Mouse (Mus musculus): ENCODE data around the gene Aldh3b2. TPM values are rescaled to one million over a fixed set of nuclear protein-coding genes. Genes with fewer than 3 reads are reported as not detected.

Gene Aldh3b2
- polyA plus RNA-seq (2015; fragmentation: Nextera tagmentation; extraction: Ambion mirVana) = 0.28 and 0.51 TPM in 2 replicates

GRCm38 (mm10) chr19:3972229-3972628 lies at the start of gene Aldh3b2:
Aldh3b2 (plus strand) TSS chr19:3972328.

GRCm38 (mm10) chr19:3929211-3929941 lies 42.8 kb upstream of the Aldh3b2 start, which contains the start of gene Aldh3b1:
Aldh3b1 (minus strand) TSS chr19:3929808.

GRCm38 (mm10) chr19:3935032-3935895 lies 36.9 kb upstream of the Aldh3b2 start, which contains the start of gene Unc93b1:
Unc93b1 (plus strand) TSS chr19:3935186.

GRCm38 (mm10) chr19:3958470-3958869 lies 13.7 kb upstream of the Aldh3b2 start, which contains the start of gene Aldh3b3:
Aldh3b3 (plus strand) TSS chr19:3958645.

GRCm38 (mm10) chr19:3986334-3986733 lies 14.2 kb downstream of the Aldh3b2 start, which contains the start of gene Acy3:
Acy3 (plus strand) TSS chr19:3986570.

GRCm38 (mm10) chr19:3992416-3992815 lies 20.3 kb downstream of the Aldh3b2 start, which contains the start of gene Tbx10:
Tbx10 (plus strand) TSS chr19:3992752.

GRCm38 (mm10) chr19:4000119-4000900 lies 28.2 kb downstream of the Aldh3b2 start, which contains the start of the genes Nudt8 and Gm49405:
Nudt8 (plus strand) TSS chr19:4000580.
Gm49405 (plus strand) TSS chr19:4000626.

GRCm38 (mm10) chr19:4003112-4003511 lies 31.0 kb downstream of the Aldh3b2 start, which contains the start of gene Doc2g:
Doc2g (plus strand) TSS chr19:4003313.

GRCm38 (mm10) chr19:4012432-4013022 lies 40.4 kb downstream of the Aldh3b2 start, which contains the start of gene Ndufv1:
Ndufv1 (minus strand) TSS chr19:4012806.

Other genes starting within 250 kb of the Aldh3b2 start
- gene Kmt5b, start 204.9 kb upstream of the Aldh3b2 start, polyA plus RNA-seq (2015; fragmentation: Nextera tagmentation; extraction: Ambion mirVana) = 15.8 and 22.3 TPM in 2 replicates
- 22.5 and 45.6 TPM in 2 replicates for gene Chka, start 120.6 kb upstream of the Aldh3b2 start, polyA plus RNA-seq (2015; fragmentation: Nextera tagmentation; extraction: Ambion mirVana)
- gene Tcirg1, start 65.2 kb upstream of the Aldh3b2 start, polyA plus RNA-seq (2015; fragmentation: Nextera tagmentation; extraction: Ambion mirVana) = 25.1 and 40.7 TPM in 2 replicates
- gene Ndufs8, start 59.6 kb upstream of the Aldh3b2 start, polyA plus RNA-seq (2015; fragmentation: Nextera tagmentation; extraction: Ambion mirVana) = 485 and 531 TPM in 2 replicates
- gene Aldh3b1, start 42.5 kb upstream of the Aldh3b2 start, polyA plus RNA-seq (2015; fragmentation: Nextera tagmentation; extraction: Ambion mirVana) = 81.3 and 172 TPM in 2 replicates
- gene Unc93b1, start 37.1 kb upstream of the Aldh3b2 start, polyA plus RNA-seq (2015; fragmentation: Nextera tagmentation; extraction: Ambion mirVana) = 35.9 and 57.3 TPM in 2 replicates
- 0.09 TPM in 1 of 2 replicates, not detected in the other for gene Aldh3b3, start 13.7 kb upstream of the Aldh3b2 start, polyA plus RNA-seq (2015; fragmentation: Nextera tagmentation; extraction: Ambion mirVana)
- gene Acy3, start 14.2 kb downstream of the Aldh3b2 start, polyA plus RNA-seq (2015; fragmentation: Nextera tagmentation; extraction: Ambion mirVana) = 19.0 and 38.9 TPM in 2 replicates
- not detected in 2 replicates for gene Tbx10, start 20.4 kb downstream of the Aldh3b2 start, polyA plus RNA-seq (2015; fragmentation: Nextera tagmentation; extraction: Ambion mirVana)
- gene Nudt8, start 28.3 kb downstream of the Aldh3b2 start, polyA plus RNA-seq (2015; fragmentation: Nextera tagmentation; extraction: Ambion mirVana) = 47.5 and 51.7 TPM in 2 replicates
- gene Gm49405, start 28.3 kb downstream of the Aldh3b2 start, polyA plus RNA-seq (2015; fragmentation: Nextera tagmentation; extraction: Ambion mirVana) = 0.63 and 1.1 TPM in 2 replicates
- gene Doc2g, start 31.0 kb downstream of the Aldh3b2 start, polyA plus RNA-seq (2015; fragmentation: Nextera tagmentation; extraction: Ambion mirVana) = 1.3 and 1.9 TPM in 2 replicates
- 157 and 202 TPM in 2 replicates for gene Ndufv1, start 40.5 kb downstream of the Aldh3b2 start, polyA plus RNA-seq (2015; fragmentation: Nextera tagmentation; extraction: Ambion mirVana)
- 407 and 489 TPM in 2 replicates for gene Gstp1, start 65.7 kb downstream of the Aldh3b2 start, polyA plus RNA-seq (2015; fragmentation: Nextera tagmentation; extraction: Ambion mirVana)
- gene Gstp2, start 73.7 kb downstream of the Aldh3b2 start, polyA plus RNA-seq (2015; fragmentation: Nextera tagmentation; extraction: Ambion mirVana) = 6.0 and 9.7 TPM in 2 replicates
- 3.0 and 3.5 TPM in 2 replicates for gene Gstp3, start 87.2 kb downstream of the Aldh3b2 start, polyA plus RNA-seq (2015; fragmentation: Nextera tagmentation; extraction: Ambion mirVana)
- not detected in 2 replicates for gene Cabp2, start 109.2 kb downstream of the Aldh3b2 start, polyA plus RNA-seq (2015; fragmentation: Nextera tagmentation; extraction: Ambion mirVana)
- gene Cdk2ap2, start 124.9 kb downstream of the Aldh3b2 start, polyA plus RNA-seq (2015; fragmentation: Nextera tagmentation; extraction: Ambion mirVana) = 66.6 and 102 TPM in 2 replicates
- gene Pitpnm1, start 127.7 kb downstream of the Aldh3b2 start, polyA plus RNA-seq (2015; fragmentation: Nextera tagmentation; extraction: Ambion mirVana) = 12.9 and 14.0 TPM in 2 replicates
- 78.0 and 102 TPM in 2 replicates for gene Aip, start 153.5 kb downstream of the Aldh3b2 start, polyA plus RNA-seq (2015; fragmentation: Nextera tagmentation; extraction: Ambion mirVana)
- gene Gpr152, start 167.5 kb downstream of the Aldh3b2 start, polyA plus RNA-seq (2015; fragmentation: Nextera tagmentation; extraction: Ambion mirVana) = not detected in 2 replicates
- gene Cabp4, start 171.7 kb downstream of the Aldh3b2 start, polyA plus RNA-seq (2015; fragmentation: Nextera tagmentation; extraction: Ambion mirVana) = 0.03 and 0.06 TPM in 2 replicates
- 169 and 210 TPM in 2 replicates for gene Coro1b, start 176.3 kb downstream of the Aldh3b2 start, polyA plus RNA-seq (2015; fragmentation: Nextera tagmentation; extraction: Ambion mirVana)
- 2.5 and 4.9 TPM in 2 replicates for gene Ptprcap, start 181.3 kb downstream of the Aldh3b2 start, polyA plus RNA-seq (2015; fragmentation: Nextera tagmentation; extraction: Ambion mirVana)
- 30.3 and 45.3 TPM in 2 replicates for gene Rps6kb2, start 191.0 kb downstream of the Aldh3b2 start, polyA plus RNA-seq (2015; fragmentation: Nextera tagmentation; extraction: Ambion mirVana)
- 3.3 and 4.0 TPM in 2 replicates for gene Carns1, start 203.2 kb downstream of the Aldh3b2 start, polyA plus RNA-seq (2015; fragmentation: Nextera tagmentation; extraction: Ambion mirVana)
- 3.2 and 4.0 TPM in 2 replicates for gene Tbc1d10c, start 219.0 kb downstream of the Aldh3b2 start, polyA plus RNA-seq (2015; fragmentation: Nextera tagmentation; extraction: Ambion mirVana)
- 713 and 730 TPM in 2 replicates for gene Ppp1ca, start 219.7 kb downstream of the Aldh3b2 start, polyA plus RNA-seq (2015; fragmentation: Nextera tagmentation; extraction: Ambion mirVana)
- 11.1 and 14.0 TPM in 2 replicates for gene Rad9a, start 229.3 kb downstream of the Aldh3b2 start, polyA plus RNA-seq (2015; fragmentation: Nextera tagmentation; extraction: Ambion mirVana)
- gene Clcf1, start 241.9 kb downstream of the Aldh3b2 start, polyA plus RNA-seq (2015; fragmentation: Nextera tagmentation; extraction: Ambion mirVana) = 3.1 and 4.0 TPM in 2 replicates
- not detected in 2 replicates for gene AC109138.7, start 242.0 kb downstream of the Aldh3b2 start, polyA plus RNA-seq (2015; fragmentation: Nextera tagmentation; extraction: Ambion mirVana)

Data from adrenal gland, postnatal 0 days (tissue).